Mouse (Mus musculus) stomach, embryonic 16.5 days (tissue): ENCODE data around the gene Olfr728. TPM values are rescaled to one million over a fixed set of nuclear protein-coding genes. Genes with fewer than 3 reads are reported as not detected.

ENCODE experiments used
- ATAC-seq: fragments of 200-750 bp; cut with Nextera tagmentation; 2 replicates; pipeline ENCODE4 v1.8.0; 2017; ENCODE audit warnings: moderate number of reproducible peaks, moderate TSS enrichment; ENCODE audit not compliant: insufficient read depth, low FRiP score
- H3K27ac ChIP-seq: fragments of 300-500 bp; sonication (generic); 2 replicates; pipeline ENCODE4 v1.5.1; 2014; ENCODE audit warnings: low read length
- H3K27me3 ChIP-seq: fragments of 300-500 bp; sonication (generic); 2 replicates; pipeline ENCODE4 v1.6.1; 2014; ENCODE audit warnings: low read length, control low read depth, mixed read lengths; ENCODE audit not compliant: control insufficient read depth, insufficient read depth
- H3K36me3 ChIP-seq: fragments of 300-500 bp; sonication (generic); 2 replicates; pipeline ENCODE4 v1.6.1; 2014; ENCODE audit warnings: low read length; ENCODE audit not compliant: control insufficient read depth, insufficient read depth
- H3K4me1 ChIP-seq: fragments of 300-500 bp; sonication (generic); 2 replicates; pipeline ENCODE4 v1.6.1; 2014; ENCODE audit warnings: low read length, control low read depth, mixed read lengths; ENCODE audit not compliant: control insufficient read depth, insufficient read depth
- H3K4me2 ChIP-seq: fragments of 300-500 bp; sonication (generic); 2 replicates; pipeline ENCODE4 v1.6.1; 2014; ENCODE audit warnings: low read depth, low read length, mixed read lengths
- H3K4me3 ChIP-seq: fragments of 300-500 bp; sonication (generic); replicated peaks from 2 replicates; pipeline ENCODE4 v1.5.1; 2014; ENCODE audit warnings: mild to moderate bottlenecking, low read length
- H3K9ac ChIP-seq: fragments of 300-500 bp; sonication (generic); 2 replicates; pipeline ENCODE4 v1.6.1; 2014; ENCODE audit warnings: low read length
- H3K9me3 ChIP-seq: fragments of 300-500 bp; sonication (generic); replicated peaks from 2 replicates; pipeline ENCODE4 v1.6.1; 2016; ENCODE audit warnings: low read length, control low read depth; ENCODE audit not compliant: control insufficient read depth
- WGBS: fragments of 180-500 bp; shearing (Covaris S2); extraction: QIAGEN DNeasy Blood & Tissue Kit; methylation state at CpG from one replicate; pipeline ENCODE4 v1.1.7; 2014; 5-methylcytosine and 5-hydroxymethylcytosine counted together
- polyA plus RNA-seq: library from polyadenylated mRNA; unstranded; fragments of >200 nt; fragmentation: Nextera tagmentation; extraction: Ambion mirVana; gene quantifications from 2 replicates; pipeline ENCODE4 v1.2.1, GENCODE M21; 2015

Gene Olfr728
- not detected in 2 replicates for polyA plus RNA-seq

- Histone ChIP-seq H3K9ac (no peak within 1 kb of the TSS), H3K27me3 (no peaks in the 10 kb centered on the region), H3K4me3 (no peak within 1 kb of the TSS), H3K27ac (no peak within 1 kb of the TSS), H3K36me3 (no peaks in the 10 kb centered on the region), H3K4me1 (no peaks in the 10 kb centered on the region), H3K4me2 (no peak within 1 kb of the TSS), H3K9me3 (no peaks in the 10 kb centered on the region)
- 83% methylated on average over 5 of the region's 5 CpGs for WGBS
- no peak for ATAC-seq
Observed at GRCm38 (mm10) chr14:50142580-50142979, at the start of gene Olfr728. Gene Olfr728 (minus strand): TSS chr14:50142680.

- no peak for ATAC-seq
- Histone ChIP-seq H3K27ac (no peak within 1 kb of the TSS), H3K4me2 (no peak within 1 kb of the TSS), H3K36me3 (no peaks in the 10 kb centered on the region), H3K27me3 (no peaks in the 10 kb centered on the region), H3K9ac (no peak within 1 kb of the TSS), H3K9me3 (no peaks in the 10 kb centered on the region), H3K4me1 (no peaks in the 10 kb centered on the region), H3K4me3 (no peak within 1 kb of the TSS)
- WGBS, result 49% methylated on average over 1 of the region's 1 CpGs
Observed at GRCm38 (mm10) chr14:50188098-50188497, 45.6 kb upstream of the Olfr728 start, which contains the start of gene Olfr730. Gene Olfr730 (minus strand): TSS chr14:50188198.

- no peaks in the 10 kb centered on the region for H3K4me1 ChIP-seq
- H3K4me3 ChIP-seq, result no peak within 1 kb of the TSS
- H3K36me3 ChIP-seq, result no peaks in the 10 kb centered on the region
- H3K27me3 ChIP-seq, result no peaks in the 10 kb centered on the region
- ATAC-seq, result no peak
- no peak within 1 kb of the TSS for H3K9ac ChIP-seq
- no peaks in the 10 kb centered on the region for H3K9me3 ChIP-seq
- no peak within 1 kb of the TSS for H3K27ac ChIP-seq
- H3K4me2 ChIP-seq, result no peak within 1 kb of the TSS
Observed at GRCm38 (mm10) chr14:50152810-50153209, 10.3 kb upstream of the Olfr728 start, which contains the start of gene Olfr729. Gene Olfr729 (minus strand): TSS chr14:50152910.

GRCm38 (mm10) chr14:50122886-50123285 lies 19.6 kb downstream of the Olfr728 start, which contains the start of gene Olfr727:
Gene Olfr727 (plus strand): TSS chr14:50123186.
- H3K4me3 ChIP-seq, result no peak within 1 kb of the TSS
- H3K27me3 ChIP-seq, result no peaks in the 10 kb centered on the region
- no peaks in the 10 kb centered on the region for H3K4me1 ChIP-seq
- WGBS, result 78% methylated on average over 1 of the region's 1 CpGs
- no peaks in the 10 kb centered on the region for H3K36me3 ChIP-seq
- no peak within 1 kb of the TSS for H3K4me2 ChIP-seq
- no peak within 1 kb of the TSS for H3K27ac ChIP-seq
- no peak within 1 kb of the TSS for H3K9ac ChIP-seq
- ATAC-seq, result no peak
- no peaks in the 10 kb centered on the region for H3K9me3 ChIP-seq

GRCm38 (mm10) chr14:50090853-50091252 lies 51.6 kb downstream of the Olfr728 start, which contains the start of gene Olfr726:
Gene Olfr726 (minus strand): TSS chr14:50090953.
- no peaks in the 10 kb centered on the region for H3K9me3 ChIP-seq
- no peaks in the 10 kb centered on the region for H3K27me3 ChIP-seq
- H3K36me3 ChIP-seq, result no peaks in the 10 kb centered on the region
- H3K4me1 ChIP-seq, result no peaks in the 10 kb centered on the region
- no peak within 1 kb of the TSS for H3K27ac ChIP-seq
- no peak for ATAC-seq
- no peak within 1 kb of the TSS for H3K4me3 ChIP-seq
- no peak within 1 kb of the TSS for H3K4me2 ChIP-seq
- no peak within 1 kb of the TSS for H3K9ac ChIP-seq
- 57% methylated on average over 1 of the region's 1 CpGs for WGBS

Other genes with a start within 250 kb of the Olfr728 start
- gene Olfr722, start 240.7 kb downstream of the Olfr728 start, polyA plus RNA-seq, result not detected in 2 replicates
- gene Olfr723, start 210.9 kb downstream of the Olfr728 start, polyA plus RNA-seq, result not detected in 2 replicates
- gene Olfr724, start 179.4 kb downstream of the Olfr728 start, polyA plus RNA-seq, result not detected in 2 replicates
- not detected in 2 replicates for gene Olfr725, start 102.3 kb downstream of the Olfr728 start, polyA plus RNA-seq
- not detected in 2 replicates for gene Olfr726, start 51.7 kb downstream of the Olfr728 start, polyA plus RNA-seq
- not detected in 2 replicates for gene Olfr727, start 19.5 kb downstream of the Olfr728 start, polyA plus RNA-seq
- gene Olfr729, start 10.2 kb upstream of the Olfr728 start, polyA plus RNA-seq, result not detected in 2 replicates
- not detected in 2 replicates for gene Olfr730, start 45.5 kb upstream of the Olfr728 start, polyA plus RNA-seq
- not detected in 2 replicates for gene Olfr731, start 99.2 kb upstream of the Olfr728 start, polyA plus RNA-seq
- not detected in 2 replicates for gene Olfr732, start 141.5 kb upstream of the Olfr728 start, polyA plus RNA-seq
- not detected in 2 replicates for gene Olfr733, start 158.8 kb upstream of the Olfr728 start, polyA plus RNA-seq
- not detected in 2 replicates for gene Olfr734, start 184.1 kb upstream of the Olfr728 start, polyA plus RNA-seq
- not detected in 2 replicates for gene Olfr735, start 206.2 kb upstream of the Olfr728 start, polyA plus RNA-seq
- not detected in 2 replicates for gene Tlr11, start 215.2 kb upstream of the Olfr728 start, polyA plus RNA-seq
- not detected in 2 replicates for gene Olfr736, start 238.5 kb upstream of the Olfr728 start, polyA plus RNA-seq